Mouse (Mus musculus): ENCODE results near the gene Trim3. TPM values are rescaled to one million over a fixed set of nuclear protein-coding genes. Genes with fewer than 3 reads are reported as not detected.
A peak's percentile ranks its signal among the peaks of the same experiment; 100 is the strongest.

The Trim3 gene
- polyA plus RNA-seq, 1 experiment = 36.8 TPM

GRCm38 (mm10) chr7:105602860-105603623 lies 30.3 kb downstream of the Trim3 start:
- H3K27ac ChIP-seq (ENCODE audit: insufficient read depth, low read length) = no peak overlapping the region

GRCm38 (mm10) chr7:105590097-105590496 lies 43.3 kb downstream of the Trim3 start:
- peak; percentile 33; the same call in 1 of the 2 replicates for TF ChIP-seq EP300 (IDR thresholded peaks at IDR 0.05; ENCODE audit: insufficient read depth, low read depth, low read length)
- no peak for TF ChIP-seq CTCF (IDR thresholded peaks at IDR 0.05; ENCODE audit: low read depth, low read length)
- H3K4me3 ChIP-seq (ENCODE audit: low read depth, low read length) = no peak overlapping the region
- no peaks in the 10 kb centered on the region for H3K4me1 ChIP-seq (ENCODE audit: control insufficient read depth, insufficient read depth, low read length)
- H3K36me3 ChIP-seq (ENCODE audit: control insufficient read depth, insufficient read depth, low read length, poor library complexity, severe bottlenecking) = no peaks in the 10 kb centered on the region
- no peaks in the 10 kb centered on the region for H3K27me3 ChIP-seq (ENCODE audit: control insufficient read depth, insufficient read depth, low read length, poor library complexity, severe bottlenecking)
- no peak overlapping the region for H3K9ac ChIP-seq (ENCODE audit: low read depth, poor library complexity, severe bottlenecking)
- no peak overlapping the region for H3K27ac ChIP-seq (ENCODE audit: insufficient read depth, low read length)
- H3K9me3 ChIP-seq (replicated peaks; ENCODE audit: control insufficient read depth, insufficient read depth, low read length, poor library complexity, severe bottlenecking) = no peaks in the 10 kb centered on the region

More at GRCm38 (mm10) chr7:105602860-105603623, 30.3 kb downstream of the Trim3 start:
- H3K4me1 ChIP-seq (ENCODE audit: control insufficient read depth, insufficient read depth, low read length) = no peaks in the 10 kb centered on the region
- 0 out of 2 replicates have a peak, but pooled peaks have one; percentile 73 for TF ChIP-seq EP300 (IDR thresholded peaks at IDR 0.05; ENCODE audit: insufficient read depth, low read depth, low read length)
- TF ChIP-seq POLR2A (IDR thresholded peaks at IDR 0.05; ENCODE audit: insufficient read depth, low read length) = no peak
- TF ChIP-seq CTCF (IDR thresholded peaks at IDR 0.05; ENCODE audit: low read depth, low read length) = peak; percentile 85
- no peaks in the 10 kb centered on the region for H3K36me3 ChIP-seq (ENCODE audit: control insufficient read depth, insufficient read depth, low read length, poor library complexity, severe bottlenecking)
- H3K27me3 ChIP-seq (ENCODE audit: control insufficient read depth, insufficient read depth, low read length, poor library complexity, severe bottlenecking) = no peaks in the 10 kb centered on the region
- no peak overlapping the region for H3K4me3 ChIP-seq (ENCODE audit: low read depth, low read length)
- H3K9me3 ChIP-seq (replicated peaks; ENCODE audit: control insufficient read depth, insufficient read depth, low read length, poor library complexity, severe bottlenecking) = no peaks in the 10 kb centered on the region
- H3K9ac ChIP-seq (ENCODE audit: low read depth, poor library complexity, severe bottlenecking) = no peak overlapping the region

GRCm38 (mm10) chr7:105588325-105588912 lies 45.0 kb downstream of the Trim3 start:
- TF ChIP-seq EP300 (IDR thresholded peaks at IDR 0.05; ENCODE audit: insufficient read depth, low read depth, low read length) = no peak
- no peak for TF ChIP-seq POLR2A (IDR thresholded peaks at IDR 0.05; ENCODE audit: insufficient read depth, low read length)
- H3K9ac ChIP-seq (ENCODE audit: low read depth, poor library complexity, severe bottlenecking) = no peak overlapping the region
- no peaks in the 10 kb centered on the region for H3K4me1 ChIP-seq (ENCODE audit: control insufficient read depth, insufficient read depth, low read length)
- H3K9me3 ChIP-seq (replicated peaks; ENCODE audit: control insufficient read depth, insufficient read depth, low read length, poor library complexity, severe bottlenecking) = no peaks in the 10 kb centered on the region
- H3K27ac ChIP-seq (ENCODE audit: insufficient read depth, low read length) = no peak overlapping the region
- H3K36me3 ChIP-seq (ENCODE audit: control insufficient read depth, insufficient read depth, low read length, poor library complexity, severe bottlenecking) = no peaks in the 10 kb centered on the region
- no peaks in the 10 kb centered on the region for H3K27me3 ChIP-seq (ENCODE audit: control insufficient read depth, insufficient read depth, low read length, poor library complexity, severe bottlenecking)
- H3K4me3 ChIP-seq (ENCODE audit: low read depth, low read length) = no peak overlapping the region

- H3K27me3 ChIP-seq (ENCODE audit: control insufficient read depth, insufficient read depth, low read length, poor library complexity, severe bottlenecking) = no peaks in the 10 kb centered on the region; the same call in 1 of the 2 replicates
- H3K9ac ChIP-seq (ENCODE audit: low read depth, poor library complexity, severe bottlenecking) = no peak overlapping the region
- H3K27ac ChIP-seq (ENCODE audit: insufficient read depth, low read length) = no peak overlapping the region
- H3K4me3 ChIP-seq (ENCODE audit: low read depth, low read length) = no peak overlapping the region
- H3K4me1 ChIP-seq (ENCODE audit: control insufficient read depth, insufficient read depth, low read length) = no peaks in the 10 kb centered on the region
- H3K9me3 ChIP-seq (replicated peaks; ENCODE audit: control insufficient read depth, insufficient read depth, low read length, poor library complexity, severe bottlenecking) = no peaks in the 10 kb centered on the region
- TF ChIP-seq CTCF (IDR thresholded peaks at IDR 0.05; ENCODE audit: low read depth, low read length) = no peak
- TF ChIP-seq EP300 (IDR thresholded peaks at IDR 0.05; ENCODE audit: insufficient read depth, low read depth, low read length) = no peak
- H3K36me3 ChIP-seq (ENCODE audit: control insufficient read depth, insufficient read depth, low read length, poor library complexity, severe bottlenecking) = no peaks in the 10 kb centered on the region
These were observed 51.4 kb downstream of the Trim3 start for GRCm38 (mm10) chr7:105581959-105582358.

GRCm38 (mm10) chr7:105581094-105581703 lies 52.2 kb downstream of the Trim3 start, which contains the start of gene Apbb1:
Apbb1 (minus strand) TSS chr7:105581653.
- Histone ChIP-seq H3K27me3 (ENCODE audit: control insufficient read depth, insufficient read depth, low read length, poor library complexity, severe bottlenecking) (no peaks in the 10 kb centered on the region; the same call in 1 of the 2 replicates), H3K36me3 (ENCODE audit: control insufficient read depth, insufficient read depth, low read length, poor library complexity, severe bottlenecking) (no peaks in the 10 kb centered on the region), H3K9me3 (replicated peaks; ENCODE audit: control insufficient read depth, insufficient read depth, low read length, poor library complexity, severe bottlenecking) (no peaks in the 10 kb centered on the region), H3K4me3 (ENCODE audit: low read depth, low read length) (peak within 1 kb of the TSS; percentile 90), H3K9ac (ENCODE audit: low read depth, poor library complexity, severe bottlenecking) (peak within 1 kb of the TSS; percentile 13), H3K27ac (ENCODE audit: insufficient read depth, low read length) (no peak within 1 kb of the TSS), H3K4me1 (ENCODE audit: control insufficient read depth, insufficient read depth, low read length) (no peaks in the 10 kb centered on the region)
- TF ChIP-seq POLR2A (IDR thresholded peaks at IDR 0.05; ENCODE audit: insufficient read depth, low read length) (no peak), EP300 (IDR thresholded peaks at IDR 0.05; ENCODE audit: insufficient read depth, low read depth, low read length) (no peak), CTCF (IDR thresholded peaks at IDR 0.05; ENCODE audit: low read depth, low read length) (no peak)

All from ES-Bruce4 (cell line).